Mouse (Mus musculus) testis, adult 2 months (tissue): ENCODE data around the gene Prss30.

Source experiments
- CTCF ChIP-seq: fragments of 200-500 bp; IDR thresholded peaks from 2 replicates; pipeline ENCODE4 v1.5.1; 2012; ENCODE audit warnings: low read depth, mild to moderate bottlenecking, inconsistent platforms, low read length, moderate library complexity; ENCODE audit not compliant: control insufficient read depth, insufficient read depth, insufficient replicate concordance
- POLR2A ChIP-seq: fragments of 200-500 bp; IDR thresholded peaks from 2 replicates; pipeline ENCODE4 v1.6.1; 2012; ENCODE audit warnings: low read depth, mild to moderate bottlenecking, inconsistent platforms, low read length, moderate library complexity; ENCODE audit not compliant: control insufficient read depth

- TF ChIP-seq CTCF (no peak), POLR2A (no peak)
Observed at GRCm38 (mm10) chr17:24012921-24013320, 32.6 kb upstream of the Prss30 start.
